ENCODE assay signal across 26 mouse cellular contexts in genomic region chr7:43824199-43824598, GRCm38 (mm10). TPM values are rescaled to one million over a fixed set of nuclear protein-coding genes. Genes with fewer than 3 reads are reported as not detected.
"Had no signal": no experiment of that assay in that cellular context is flagged by ENCODE, and none has a peak within 500 bp of the region (broad histone marks: within the 10 kb centered on the region; RNA-seq: fewer than 3 reads in every experiment).

TSS of gene Klk6 (plus strand) at chr7:43824499.

- H3K27me3 ChIP-seq: midbrain, embryonic 12.5 days; neural tube, embryonic 13.5 days; neural tube, embryonic 15.5 days had no signal

- DNase-seq: lung, adult 18-20 months; lung, embryonic 14.5 days; lung, postnatal 10 days; midbrain, embryonic 14.5 days; retina, postnatal 1 day; right cerebral cortex, adult 18-20 months; right cerebral cortex, postnatal 25 days; right cerebral cortex, postnatal 4 days; spleen, adult 18-20 months; thymus, adult 2 months; thymus, postnatal 25 days; thymus, postnatal 4 days had no signal

- ATAC-seq: midbrain, embryonic 16.5 days had no signal

- H3K27ac ChIP-seq: macrophage; midbrain, embryonic 12.5 days; neural tube, embryonic 13.5 days; neural tube, embryonic 15.5 days had no signal

- H3K9ac ChIP-seq: lung, embryonic 14.5 days; midbrain, embryonic 12.5 days; neural tube, embryonic 13.5 days; neural tube, embryonic 15.5 days had no signal

- H3K4me1 ChIP-seq: megakaryocyte, embryonic 14.5 days; midbrain, embryonic 12.5 days; neural tube, embryonic 13.5 days; neural tube, embryonic 15.5 days had no signal

- H3K4me2 ChIP-seq: lung, embryonic 14.5 days; midbrain, embryonic 12.5 days; neural tube, embryonic 13.5 days; neural tube, embryonic 15.5 days had no signal

- H3K4me3 ChIP-seq: megakaryocyte, embryonic 14.5 days; midbrain, embryonic 12.5 days; myocyte; neural tube, embryonic 13.5 days; neural tube, embryonic 15.5 days had no signal

- H3K36me3 ChIP-seq: midbrain, embryonic 12.5 days; neural tube, embryonic 13.5 days; neural tube, embryonic 15.5 days had no signal

- H3K9me3 ChIP-seq: megakaryocyte, embryonic 14.5 days; midbrain, embryonic 12.5 days; neural tube, embryonic 13.5 days; neural tube, embryonic 15.5 days had no signal

RNA-seq across cellular contexts. Expression of gene Klk6, which starts in this region (rescaled TPM):
- total RNA-seq: megakaryocyte progenitor cell, adult 5-6 weeks had no signal
- polyA plus RNA-seq: liver, embryonic 16.5 days; lung, embryonic 14.5 days; lung, embryonic 16.5 days; macrophage; midbrain, embryonic 12.5 days; midbrain, embryonic 14.5 days; midbrain, embryonic 16.5 days; myocyte; neural tube, embryonic 11.5 days; neural tube, embryonic 13.5 days; neural tube, embryonic 15.5 days; small intestine, adult 2 months; stomach, embryonic 14.5 days; testis, adult 2 months had no signal
